Mouse (Mus musculus) neural tube, embryonic 11.5 days (tissue): ENCODE measurements at regions not wholly inside any gene's neighbourhood (a gene's known extent, or its start where the extent isn't known, plus 50 kb on each side); places are given as distances from the start of the nearest gene placed in this dataset.

Source experiments
- ATAC-seq: fragments of 200-750 bp; cut with Nextera tagmentation; 2 replicates; pipeline ENCODE4 v1.8.0; 2017; ENCODE audit warnings: moderate number of reproducible peaks, mild to moderate bottlenecking, moderate TSS enrichment, moderate library complexity; ENCODE audit not compliant: insufficient read depth, low FRiP score, low TSS enrichment
- DNase-seq: peaks from one replicate; pipeline ENCODE4 v3.0.0-alpha.2; 2015; ENCODE audit warnings: low spot score
- H3K27ac ChIP-seq: fragments of 300-500 bp; sonication (generic); 2 replicates; pipeline ENCODE4 v1.5.1; 2014; ENCODE audit warnings: low read depth, mild to moderate bottlenecking, low read length
- H3K27me3 ChIP-seq: fragments of 300-500 bp; sonication (generic); 2 replicates; pipeline ENCODE4 v1.6.1; 2014; ENCODE audit warnings: mild to moderate bottlenecking, low read length, mixed read lengths; ENCODE audit not compliant: control insufficient read depth, insufficient read depth
- H3K36me3 ChIP-seq: fragments of 300-500 bp; sonication (generic); 2 replicates; pipeline ENCODE4 v1.6.1; 2014; ENCODE audit warnings: mild to moderate bottlenecking, low read length, moderate library complexity, mixed read lengths; ENCODE audit not compliant: control insufficient read depth, insufficient read depth
- H3K4me1 ChIP-seq: fragments of 300-500 bp; sonication (generic); 2 replicates; pipeline ENCODE4 v1.6.1; 2014; ENCODE audit warnings: low read length, mixed read lengths; ENCODE audit not compliant: control insufficient read depth, insufficient read depth
- H3K4me2 ChIP-seq: fragments of 300-500 bp; sonication (generic); 2 replicates; pipeline ENCODE4 v1.6.1; 2014; ENCODE audit warnings: low read depth, mild to moderate bottlenecking, moderate library complexity
- H3K4me3 ChIP-seq: fragments of 300-500 bp; sonication (generic); 2 replicates; pipeline ENCODE4 v1.5.1; 2014; ENCODE audit warnings: low read depth, low read length
- H3K9ac ChIP-seq: fragments of 300-500 bp; sonication (generic); 2 replicates; pipeline ENCODE4 v1.6.1; 2014; ENCODE audit warnings: mild to moderate bottlenecking, low read length
- H3K9me3 ChIP-seq: fragments of 300-500 bp; sonication (generic); 2 replicates; pipeline ENCODE4 v1.6.1; 2016; ENCODE audit warnings: low read length; ENCODE audit not compliant: control insufficient read depth
- WGBS: fragments of 180-500 bp; shearing (Covaris S2); extraction: QIAGEN DNeasy Blood & Tissue Kit; methylation state at CpG from one replicate; pipeline ENCODE4 v1.1.7; 2014; 5-methylcytosine and 5-hydroxymethylcytosine counted together

- H3K36me3 ChIP-seq = no peaks in the 10 kb centered on the region
- ATAC-seq (peak; percentile 23; the same call in 1 of the 2 replicates), DNase-seq (peak; percentile 61)
- no peak overlapping the region for H3K4me3 ChIP-seq
- no peaks in the 10 kb centered on the region for H3K9me3 ChIP-seq
- no peak overlapping the region for H3K9ac ChIP-seq
- H3K4me2 ChIP-seq = no peak overlapping the region
- WGBS = 19% methylated on average over 9 of the region's 9 CpGs
- 0 out of 2 replicates have a peak overlapping the region, but pooled peaks have one; percentile 8 for H3K27ac ChIP-seq
- no peaks in the 10 kb centered on the region for H3K27me3 ChIP-seq
- 0 out of 2 replicates have a peak, but pooled peaks cover 3% of the 10 kb centered on the region for H3K4me1 ChIP-seq
Measured at GRCm38 (mm10) chr17:66241868-66242622, 118.7 kb downstream of the Ddx11 start.

GRCm38 (mm10) chr17:66244183-66244582 is 120.9 kb downstream of the Ddx11 start:
- H3K4me2 ChIP-seq = no peak overlapping the region

GRCm38 (mm10) chr17:66246031-66246534 is 122.8 kb downstream of the Ddx11 start:
- no peaks in the 10 kb centered on the region for H3K36me3 ChIP-seq
- H3K9ac ChIP-seq = no peak overlapping the region
- 0 out of 2 replicates have a peak, but pooled peaks cover 3% of the 10 kb centered on the region for H3K4me1 ChIP-seq
- DNase-seq (no peak), ATAC-seq (no peak)
- H3K27ac ChIP-seq = no peak overlapping the region
- H3K4me3 ChIP-seq = no peak overlapping the region
- no peak overlapping the region for H3K4me2 ChIP-seq
- 84% methylated on average over 14 of the region's 14 CpGs for WGBS
- no peaks in the 10 kb centered on the region for H3K9me3 ChIP-seq
- H3K27me3 ChIP-seq = no peaks in the 10 kb centered on the region

More at GRCm38 (mm10) chr17:66244183-66244582, 120.9 kb downstream of the Ddx11 start:
- H3K9me3 ChIP-seq = no peaks in the 10 kb centered on the region
- 94% methylated on average over 14 of the region's 14 CpGs for WGBS
- 0 out of 2 replicates have a peak, but pooled peaks cover 3% of the 10 kb centered on the region for H3K4me1 ChIP-seq
- no peak for DNase-seq
- no peak overlapping the region for H3K27ac ChIP-seq
- no peaks in the 10 kb centered on the region for H3K36me3 ChIP-seq
- H3K9ac ChIP-seq = no peak overlapping the region
- no peak overlapping the region for H3K4me3 ChIP-seq
- no peak for ATAC-seq
- H3K27me3 ChIP-seq = no peaks in the 10 kb centered on the region

- Histone ChIP-seq H3K36me3 (no peaks in the 10 kb centered on the region), H3K4me1 (no peaks in the 10 kb centered on the region), H3K27ac (no peak overlapping the region), H3K4me3 (no peak overlapping the region), H3K9ac (no peak overlapping the region), H3K27me3 (no peaks in the 10 kb centered on the region), H3K4me2 (no peak overlapping the region), H3K9me3 (no peaks in the 10 kb centered on the region)
- 91% methylated on average over 2 of the region's 2 CpGs for WGBS
- DNase-seq = no peak
- no peak for ATAC-seq
Measured at GRCm38 (mm10) chr17:66251495-66251894, 128.2 kb downstream of the Ddx11 start.

GRCm38 (mm10) chr17:66252926-66253325 is 129.6 kb downstream of the Ddx11 start:
- no peaks in the 10 kb centered on the region for H3K36me3 ChIP-seq
- no peak for DNase-seq
- no peak overlapping the region for H3K27ac ChIP-seq
- no peak overlapping the region for H3K9ac ChIP-seq
- WGBS = 88% methylated on average over 6 of the region's 6 CpGs
- no peaks in the 10 kb centered on the region for H3K4me1 ChIP-seq
- H3K4me3 ChIP-seq = no peak overlapping the region
- no peak for ATAC-seq
- no peaks in the 10 kb centered on the region for H3K27me3 ChIP-seq
- H3K9me3 ChIP-seq = no peaks in the 10 kb centered on the region
- H3K4me2 ChIP-seq = no peak overlapping the region

GRCm38 (mm10) chr17:66259697-66260096 is 136.4 kb downstream of the Ddx11 start:
- no peak overlapping the region for H3K4me2 ChIP-seq
- no peaks in the 10 kb centered on the region for H3K4me1 ChIP-seq
- no peak overlapping the region for H3K9ac ChIP-seq
- DNase-seq (no peak), ATAC-seq (no peak)
- WGBS = 66% methylated on average over 8 of the region's 8 CpGs
- no peaks in the 10 kb centered on the region for H3K9me3 ChIP-seq
- no peaks in the 10 kb centered on the region for H3K36me3 ChIP-seq
- H3K4me3 ChIP-seq = no peak overlapping the region
- H3K27ac ChIP-seq = no peak overlapping the region
- no peaks in the 10 kb centered on the region for H3K27me3 ChIP-seq

GRCm38 (mm10) chr17:66262681-66263240 is 139.4 kb downstream of the Ddx11 start:
- ATAC-seq = no peak

GRCm38 (mm10) chr17:66263405-66263804 is 140.1 kb downstream of the Ddx11 start:
- Histone ChIP-seq H3K9ac (no peak overlapping the region), H3K9me3 (no peaks in the 10 kb centered on the region), H3K4me1 (no peaks in the 10 kb centered on the region), H3K27me3 (no peaks in the 10 kb centered on the region), H3K4me2 (no peak overlapping the region), H3K4me3 (no peak overlapping the region), H3K27ac (no peak overlapping the region), H3K36me3 (no peaks in the 10 kb centered on the region)
- DNase-seq (no peak), ATAC-seq (no peak)
- WGBS = 91% methylated on average over 4 of the region's 4 CpGs

More at GRCm38 (mm10) chr17:66262681-66263240, 139.4 kb downstream of the Ddx11 start:
- Histone ChIP-seq H3K4me1 (no peaks in the 10 kb centered on the region), H3K9me3 (no peaks in the 10 kb centered on the region), H3K9ac (no peak overlapping the region), H3K27me3 (no peaks in the 10 kb centered on the region), H3K36me3 (no peaks in the 10 kb centered on the region), H3K27ac (no peak overlapping the region), H3K4me3 (no peak overlapping the region), H3K4me2 (no peak overlapping the region)
- DNase-seq = no peak
- 83% methylated on average over 4 of the region's 4 CpGs for WGBS

GRCm38 (mm10) chr17:66266803-66267202 is 143.5 kb downstream of the Ddx11 start:
- H3K36me3 ChIP-seq = no peaks in the 10 kb centered on the region
- H3K4me3 ChIP-seq = no peak overlapping the region
- no peak overlapping the region for H3K9ac ChIP-seq
- DNase-seq = no peak
- no peaks in the 10 kb centered on the region for H3K4me1 ChIP-seq
- no peaks in the 10 kb centered on the region for H3K27me3 ChIP-seq
- ATAC-seq = no peak
- H3K4me2 ChIP-seq = no peak overlapping the region
- 84% methylated on average over 5 of the region's 5 CpGs for WGBS
- no peak overlapping the region for H3K27ac ChIP-seq
- no peaks in the 10 kb centered on the region for H3K9me3 ChIP-seq
